Mouse (Mus musculus): ENCODE data around the gene Bptf. TPM values are rescaled to one million over a fixed set of nuclear protein-coding genes. Genes with fewer than 3 reads are reported as not detected.
"Not testable (repeated sequence)": the region's sequence is repeated elsewhere in the genome, so short reads cannot be mapped to it uniquely, and the experiment has no call there.

Bptf gene
- 42.6 and 47.5 TPM in 2 replicates for total RNA-seq (2021)
- long read RNA-seq, experiment 1, partial matches to known transcripts = 1 of 8 reads
- long read RNA-seq, experiment 1, other reads (novel, unspliced or antisense) = 6 of 8 reads
- long read RNA-seq, experiment 2, partial matches to known transcripts = 1 of 9 reads
- long read RNA-seq, experiment 2, other reads (novel, unspliced or antisense) = 7 of 9 reads

DNA sequence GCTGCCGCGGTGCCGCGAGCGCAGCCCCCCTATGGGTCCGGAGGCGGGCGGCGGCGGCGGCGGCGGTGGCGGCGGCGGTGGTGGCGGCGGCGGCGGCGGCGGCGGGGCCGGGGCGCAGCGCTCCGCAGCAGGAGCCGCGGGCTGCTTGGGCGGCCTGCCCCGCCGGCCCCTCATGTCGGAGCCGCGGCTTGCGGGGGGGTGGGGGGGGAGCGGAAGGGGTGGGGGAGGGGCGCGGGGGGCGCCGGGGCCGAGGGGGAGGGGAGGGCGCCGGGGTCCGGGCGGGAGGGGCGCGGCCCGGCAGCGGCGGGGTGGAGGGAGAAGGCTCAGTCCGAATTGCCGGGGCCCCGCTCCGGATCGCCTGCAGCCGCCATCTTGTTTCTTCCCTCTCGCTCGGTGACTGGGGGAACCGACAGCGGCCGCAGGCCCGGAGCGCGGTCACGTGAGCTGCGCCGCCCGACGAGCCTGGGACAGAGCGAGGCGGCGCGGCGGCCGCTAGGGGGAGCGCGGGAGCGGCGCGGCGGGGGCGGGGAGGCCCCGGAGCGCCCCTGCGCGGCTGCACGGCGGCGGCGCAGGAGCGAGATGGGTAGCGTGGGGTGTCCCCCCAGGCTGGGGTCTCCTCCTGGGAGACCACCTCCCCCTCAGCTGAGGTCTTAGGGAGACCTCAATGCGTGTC lies at the start of gene Bptf:
TSS of gene Bptf (minus strand) at position 379 of the 673 bp plus-strand sequence.
- peak; percentile 95 for DNase-seq

DNA sequence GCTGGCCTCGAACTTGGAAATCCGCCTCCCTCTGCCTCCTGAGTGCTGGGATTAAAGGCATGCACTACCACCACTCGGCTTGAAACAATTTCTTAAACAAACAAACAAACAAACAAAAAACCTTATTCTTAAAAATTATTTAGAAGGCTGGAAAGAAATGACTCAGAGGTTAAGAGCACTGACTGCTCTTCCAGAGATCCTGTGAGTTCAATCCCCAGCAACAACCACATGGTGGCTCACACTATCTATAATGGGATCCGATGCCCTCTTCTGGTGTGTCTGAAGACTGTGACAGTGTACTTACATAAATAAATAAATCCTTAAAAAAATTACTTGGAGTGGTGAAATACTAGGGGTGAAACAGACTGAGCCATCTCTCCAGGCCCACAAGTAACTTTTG lies 29.3 kb upstream of the Bptf start:
- DNase-seq = no peak

- no peak for DNase-seq
Measured at GRCm38 (mm10) chr11:107159034-107159433, 27.1 kb upstream of the Bptf start.

DNA sequence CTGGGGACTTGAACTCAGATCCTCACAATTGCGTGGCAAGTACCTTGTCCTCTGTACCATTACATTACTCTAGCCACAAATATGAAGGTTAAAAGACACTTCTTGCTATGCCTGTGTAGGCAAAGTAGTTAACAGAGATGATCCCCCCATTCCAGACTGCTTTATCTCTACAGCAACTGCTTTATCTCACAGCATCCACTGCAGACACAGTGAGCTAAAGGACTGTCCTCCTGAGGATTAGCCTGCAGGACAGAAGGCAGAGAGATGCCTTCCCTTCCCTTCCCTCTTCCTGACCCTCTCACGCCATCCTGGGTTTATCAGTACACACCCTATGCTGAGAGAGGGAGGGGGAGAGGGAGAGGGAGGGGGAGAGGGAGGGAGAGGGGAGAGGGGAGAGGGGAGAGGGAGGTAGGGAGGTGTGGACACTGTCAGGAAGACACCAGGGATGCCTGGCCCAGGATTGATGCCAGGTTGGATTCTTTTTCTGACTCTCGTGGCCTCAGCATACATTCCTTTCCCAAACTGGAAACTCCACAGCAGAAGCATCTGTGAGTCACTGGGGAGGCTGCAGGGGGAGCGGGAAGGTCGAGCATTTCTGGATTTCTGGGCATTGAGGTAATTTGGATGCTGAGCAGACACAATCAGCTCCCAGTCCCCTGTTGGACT lies 25.2 kb upstream of the Bptf start:
- peak; percentile 19 for DNase-seq

DNA sequence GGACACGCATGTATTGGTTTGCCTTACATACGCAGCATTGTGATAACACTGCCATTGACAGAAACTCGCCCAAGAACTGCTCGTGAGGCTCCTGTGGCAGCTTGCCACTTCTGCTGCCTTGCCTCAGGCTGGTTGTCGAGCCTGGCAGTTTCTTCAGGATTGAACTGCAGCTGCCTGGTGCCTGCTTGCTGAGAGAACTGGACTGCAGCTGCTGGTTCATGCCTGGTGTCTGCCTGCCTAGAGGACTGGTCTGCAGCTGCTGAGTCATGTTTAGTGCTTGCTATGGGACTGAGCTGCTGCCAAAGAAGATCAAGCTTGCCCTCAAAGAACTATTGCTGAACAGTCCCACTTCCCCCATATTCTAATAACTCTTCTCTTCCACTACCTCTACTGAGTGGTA lies 23.4 kb upstream of the Bptf start:
- no peak for DNase-seq

DNA sequence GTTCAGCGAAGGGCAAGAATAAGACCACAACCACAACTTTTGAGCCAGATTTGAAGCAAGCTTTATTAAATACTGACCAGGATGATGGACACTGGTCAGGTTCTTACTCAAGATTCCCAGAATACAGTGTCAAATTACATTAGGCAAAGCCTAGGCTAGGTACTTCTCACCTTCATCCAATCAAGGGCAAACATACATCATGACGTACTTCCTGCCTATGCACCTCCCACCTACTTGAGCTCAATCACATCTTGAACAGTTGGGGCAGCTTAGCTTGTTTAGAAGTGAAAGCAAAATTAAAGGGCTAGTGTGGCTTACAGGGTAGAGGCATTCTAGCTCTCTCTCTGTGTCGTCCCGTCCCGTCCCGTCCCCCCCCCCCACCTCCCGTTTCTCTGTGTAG lies 22.5 kb upstream of the Bptf start:
- DNase-seq = no peak

DNA sequence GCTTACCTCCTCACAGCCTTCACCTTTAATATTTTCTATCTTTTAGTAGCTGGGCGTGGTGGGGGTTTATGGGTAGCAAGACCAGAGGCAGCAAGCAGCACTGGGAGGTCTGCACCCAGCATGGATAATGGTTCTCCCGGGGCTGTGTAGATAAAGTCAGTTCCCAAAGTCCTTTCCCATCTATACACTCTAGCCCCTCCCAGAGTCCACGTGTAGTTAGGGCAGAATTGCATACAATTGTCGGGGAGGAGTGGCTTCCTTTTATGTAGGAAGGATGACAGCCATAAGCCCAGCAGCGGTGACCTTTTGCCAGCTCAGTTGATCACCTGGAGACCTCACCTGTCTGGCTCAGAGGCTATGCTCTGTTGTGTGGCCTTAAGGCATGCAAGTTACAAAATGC lies 21.7 kb upstream of the Bptf start:
- DNase-seq = no peak

- DNase-seq = peak; percentile 34
Measured at GRCm38 (mm10) chr11:107151809-107152208, 19.9 kb upstream of the Bptf start.

DNA sequence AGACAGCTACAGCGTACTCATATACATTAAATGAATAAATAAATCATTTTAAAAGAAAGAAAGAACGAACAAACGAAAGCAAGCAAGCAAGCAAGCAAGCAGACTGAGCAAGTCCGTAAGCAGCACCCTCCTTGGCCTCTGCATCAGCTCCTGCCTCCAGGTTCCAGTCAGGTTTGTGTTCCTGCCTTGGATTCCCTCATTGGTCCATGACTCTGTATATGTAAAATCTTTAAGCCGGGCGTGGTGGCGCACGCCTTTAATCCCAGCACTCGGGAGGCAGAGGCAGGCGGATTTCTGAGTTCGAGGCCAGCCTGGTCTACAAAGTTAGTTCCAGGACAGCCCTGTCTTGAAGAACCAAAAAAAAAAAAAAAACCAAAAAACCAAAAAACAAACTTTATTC lies 12.0 kb upstream of the Bptf start:
- DNase-seq = not testable (repeated sequence)

DNA sequence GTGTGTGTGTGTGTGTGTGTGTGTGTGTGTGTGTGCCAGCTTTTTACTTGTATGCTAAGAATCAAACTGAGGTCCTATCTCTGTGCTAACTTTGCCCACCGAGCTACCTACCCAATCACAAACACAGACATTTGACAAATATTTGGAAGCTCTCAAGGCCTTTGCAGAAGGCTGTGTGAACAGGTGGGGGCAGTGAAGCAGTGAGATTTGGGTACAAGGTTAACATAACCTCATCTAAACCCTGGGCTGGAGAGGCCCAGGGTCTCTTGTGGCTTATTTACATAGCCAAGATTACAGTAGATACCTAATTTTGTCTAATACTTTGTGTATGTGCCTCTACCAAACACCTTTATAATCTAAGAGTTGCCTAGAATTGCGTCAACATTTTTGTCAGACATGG lies 10.5 kb upstream of the Bptf start:
- no peak for DNase-seq

DNA sequence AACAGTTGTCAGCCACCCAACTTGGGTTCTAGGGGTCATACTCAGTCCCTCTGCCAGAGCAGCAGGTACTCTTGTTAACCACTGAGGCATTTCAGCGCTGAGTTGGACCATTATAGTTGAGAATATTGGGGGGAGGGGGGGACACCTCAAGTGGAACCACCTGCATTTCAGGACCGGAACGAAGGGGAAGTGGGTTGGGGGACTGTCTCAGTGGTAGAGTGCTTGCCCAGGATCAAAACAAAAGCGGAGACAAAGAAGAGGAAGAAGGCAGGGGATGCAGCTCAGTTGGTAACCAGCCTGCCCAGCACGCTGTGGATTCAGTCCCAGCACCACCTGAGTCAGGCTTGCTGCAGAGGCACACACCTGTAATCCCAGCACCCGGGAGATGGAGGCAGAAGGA lies 8.8 kb upstream of the Bptf start:
- no peak for DNase-seq

DNA sequence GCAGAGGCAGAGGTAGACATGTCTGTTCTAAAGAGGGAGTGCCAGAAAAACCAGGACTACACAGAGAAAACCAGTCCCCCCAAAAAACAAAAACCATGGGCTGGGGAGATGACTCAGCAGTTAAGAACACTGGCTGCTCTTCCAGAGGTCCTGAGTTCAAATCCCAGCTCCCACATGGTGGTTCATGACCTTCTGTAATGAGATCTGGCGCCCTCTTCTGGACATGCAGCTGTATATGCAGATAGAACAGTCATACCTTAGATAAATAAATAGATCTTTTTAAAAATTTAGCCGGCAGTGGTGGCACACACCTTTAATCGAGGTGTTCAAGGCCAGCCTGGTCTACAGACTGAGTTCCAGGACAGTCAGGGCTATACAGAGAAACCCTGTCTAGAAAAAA lies 6.7 kb upstream of the Bptf start:
- peak; percentile 48 for DNase-seq

- no peak for DNase-seq
Measured at GRCm38 (mm10) chr11:107137593-107137992, 5.7 kb upstream of the Bptf start.

DNA sequence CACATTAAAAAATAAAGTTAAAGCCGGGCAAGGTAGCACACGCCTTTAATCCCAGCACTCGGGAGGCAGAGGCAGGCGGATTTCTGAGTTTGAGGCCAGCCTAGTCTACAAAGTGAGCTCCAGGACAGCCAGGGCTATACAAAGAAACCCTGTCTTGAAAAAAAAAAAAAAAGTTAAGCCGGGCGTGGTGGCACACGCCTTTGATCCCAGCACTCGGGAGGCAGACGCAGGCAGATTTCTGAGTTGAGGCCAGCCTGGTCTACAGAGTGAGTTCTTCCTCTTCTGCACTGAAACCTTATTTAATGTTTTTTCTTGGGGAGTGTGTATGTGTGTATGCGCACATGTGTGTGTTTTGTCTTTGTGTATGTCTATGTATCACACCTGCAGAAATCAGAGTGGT lies 4.5 kb upstream of the Bptf start:
- DNase-seq = not testable (repeated sequence)

- no peak for DNase-seq
Measured at GRCm38 (mm10) chr11:107135741-107136140, 3.8 kb upstream of the Bptf start.

- no peak for DNase-seq
Measured at GRCm38 (mm10) chr11:107132426-107132825, 499 bp upstream of the Bptf start.

- DNase-seq = peak; percentile 83
Measured at GRCm38 (mm10) chr11:107130879-107131748, 813 bp downstream of the Bptf start.

DNA sequence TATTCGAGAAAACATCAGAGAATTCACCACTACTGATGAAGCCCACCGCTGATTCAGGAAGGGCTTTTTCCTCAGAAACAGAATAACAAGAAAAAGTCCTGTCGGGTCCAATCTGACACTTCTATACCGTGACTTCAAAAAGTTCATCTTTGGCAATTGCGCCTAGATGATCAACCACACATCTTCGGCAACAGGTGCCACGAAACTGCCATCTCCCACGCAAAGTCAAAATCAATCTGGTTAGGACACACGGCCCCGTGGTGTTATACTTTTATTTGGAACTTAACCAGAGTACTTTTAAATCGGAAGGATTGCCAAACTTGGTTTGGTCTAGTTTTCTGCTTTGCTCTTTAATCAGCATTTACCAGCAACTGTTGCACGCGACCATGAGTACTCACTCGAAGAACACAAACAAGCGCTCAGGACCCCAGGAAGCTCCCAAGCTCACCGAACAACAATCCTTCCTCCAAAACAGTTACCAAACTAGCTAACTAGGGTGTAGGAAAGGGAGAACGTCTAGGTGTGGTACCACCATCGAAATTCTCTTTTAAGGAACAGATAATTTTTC lies 1.6 kb downstream of the Bptf start:
- DNase-seq = no peak

- no peak for DNase-seq
Measured at GRCm38 (mm10) chr11:107129641-107130040, 2.3 kb downstream of the Bptf start.

- DNase-seq = not testable (repeated sequence)
Measured at GRCm38 (mm10) chr11:107126716-107127115, 5.2 kb downstream of the Bptf start.

DNA sequence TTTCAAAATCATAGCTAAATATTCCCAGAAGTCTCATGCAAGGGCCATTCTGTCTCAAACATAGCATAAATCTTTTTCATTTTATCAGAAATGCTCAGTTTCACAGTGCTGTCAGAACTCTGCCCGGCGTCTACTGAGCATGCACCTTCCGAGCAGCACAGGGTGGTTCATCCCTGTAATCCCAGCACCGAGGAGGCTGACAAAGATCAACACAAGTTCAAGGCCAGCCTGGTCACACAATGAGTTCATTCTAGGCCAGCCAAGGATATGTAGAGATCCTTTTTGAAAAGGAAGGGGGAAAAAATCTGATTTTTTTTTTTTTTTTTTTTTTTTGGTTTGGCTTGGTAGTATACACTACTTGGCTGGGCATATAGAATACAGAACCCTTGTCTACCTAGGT lies 6.9 kb downstream of the Bptf start:
- peak; percentile 29 for DNase-seq

- peak; percentile 82 for DNase-seq
Measured at GRCm38 (mm10) chr11:107124327-107124731, 7.6 kb downstream of the Bptf start.

Measured in adrenal gland, postnatal 14 days (tissue).